Mouse (Mus musculus): ENCODE measurements at regions not wholly inside any gene's neighbourhood (a gene's known extent, or its start where the extent isn't known, plus 50 kb on each side); places are given as distances from the start of the nearest gene placed in this dataset.

- DNase-seq, result no peak
Measured at GRCm38 (mm10) chr6:15501063-15501462, 219.4 kb upstream of the Mdfic start.

- DNase-seq, result no peak
Measured at GRCm38 (mm10) chr6:15509314-15509713, 211.1 kb upstream of the Mdfic start.

- no peak for DNase-seq
Measured at GRCm38 (mm10) chr6:15537279-15537678, 183.2 kb upstream of the Mdfic start.

GRCm38 (mm10) chr6:15541969-15542368, 178.5 kb upstream of the Mdfic start:
- peak; percentile 14 for DNase-seq

GRCm38 (mm10) chr6:15543516-15544080, 176.9 kb upstream of the Mdfic start:
- DNase-seq, result no peak

GRCm38 (mm10) chr6:15548833-15549232, 171.6 kb upstream of the Mdfic start:
- DNase-seq, result no peak

GRCm38 (mm10) chr6:15592780-15593179, 127.7 kb upstream of the Mdfic start:
- no peak for DNase-seq

GRCm38 (mm10) chr6:15597226-15597983, 123.1 kb upstream of the Mdfic start:
- no peak for DNase-seq

GRCm38 (mm10) chr6:15610208-15610607, 110.3 kb upstream of the Mdfic start:
- DNase-seq, result no peak

GRCm38 (mm10) chr6:15625910-15626564, 94.4 kb upstream of the Mdfic start:
- DNase-seq, result no peak

- no peak for DNase-seq
Measured at GRCm38 (mm10) chr6:15638548-15638947, 81.9 kb upstream of the Mdfic start.

- no peak for DNase-seq
Measured at GRCm38 (mm10) chr6:15639378-15639777, 81.1 kb upstream of the Mdfic start.

GRCm38 (mm10) chr6:15639809-15640479, 80.5 kb upstream of the Mdfic start:
- DNase-seq, result no peak

- no peak for DNase-seq
Measured at GRCm38 (mm10) chr6:15644311-15644710, 76.2 kb upstream of the Mdfic start.

GRCm38 (mm10) chr6:15647499-15647898, 73.0 kb upstream of the Mdfic start:
- DNase-seq, result no peak
